Mouse (Mus musculus) E14TG2a.4 (cell line): ENCODE measurements around the gene Snx6.
"Not testable (repeated sequence)": the region's sequence is repeated elsewhere in the genome, so short reads cannot be mapped to it uniquely, and the experiment has no call there.

Experiments used
- H3K27me3 ChIP-seq: 2 replicates; pipeline ENCODE4 v1.6.1; 2014; ENCODE audit warnings: low read length, control low read depth; ENCODE audit not compliant: insufficient read depth
- H3K36me3 ChIP-seq: 2 replicates; pipeline ENCODE4 v1.6.1; 2014; ENCODE audit warnings: low read length, control low read depth; ENCODE audit not compliant: insufficient read depth
- H3K4me1 ChIP-seq: replicated peaks from 2 replicates; pipeline ENCODE4 v1.6.1; 2014; ENCODE audit warnings: low read depth, low read length, control low read depth
- H3K4me3 ChIP-seq: replicated peaks from 2 replicates; pipeline ENCODE4 v1.5.1; 2014; ENCODE audit warnings: mild to moderate bottlenecking, low read length
- H3K9me3 ChIP-seq: 2 replicates; pipeline ENCODE4 v1.6.1; 2014; ENCODE audit warnings: low read length, control low read depth
- CTCF ChIP-seq: conservative IDR thresholded peaks from 2 replicates; pipeline ENCODE4 v1.5.1; 2014; ENCODE audit warnings: low read length
- NANOG ChIP-seq: IDR thresholded peaks from 2 replicates; pipeline ENCODE4 v1.6.1; 2014; ENCODE audit warnings: borderline replicate concordance, low read length, mixed read lengths
- POU5F1 ChIP-seq: IDR thresholded peaks from 2 replicates; pipeline ENCODE4 v1.6.1; 2014; ENCODE audit warnings: low read length, borderline replicate concordance

Gene Snx6

GRCm38 (mm10) chr12:54795153-54795998, at the start of gene Snx6:
Snx6 (minus strand) TSS chr12:54795703.
- Histone ChIP-seq H3K4me3 (peak within 1 kb of the TSS; percentile 96), H3K27me3 (no peaks in the 10 kb centered on the region), H3K36me3 (peaks cover 24% of the 10 kb centered on the region), H3K4me1 (peaks cover 35% of the 10 kb centered on the region), H3K9me3 (no peaks in the 10 kb centered on the region)
- TF ChIP-seq NANOG (no peak), CTCF (no peak), POU5F1 (no peak)

- no peaks in the 10 kb centered on the region for H3K36me3 ChIP-seq
These were observed 48.9 kb upstream of the Snx6 start for GRCm38 (mm10) chr12:54844415-54844814.

GRCm38 (mm10) chr12:54841576-54841975, 46.1 kb upstream of the Snx6 start:
- H3K27me3 ChIP-seq: no peaks in the 10 kb centered on the region
- H3K36me3 ChIP-seq: no peaks in the 10 kb centered on the region
- peaks cover 7% of the 10 kb centered on the region for H3K4me1 ChIP-seq
- TF ChIP-seq POU5F1 (no peak), NANOG (no peak), CTCF (no peak)
- H3K4me3 ChIP-seq: no peak overlapping the region
- H3K9me3 ChIP-seq: no peaks in the 10 kb centered on the region

More at GRCm38 (mm10) chr12:54844415-54844814, 48.9 kb upstream of the Snx6 start:
- Histone ChIP-seq H3K4me1 (no peaks in the 10 kb centered on the region), H3K4me3 (no peak overlapping the region), H3K27me3 (no peaks in the 10 kb centered on the region), H3K9me3 (no peaks in the 10 kb centered on the region)
- TF ChIP-seq CTCF: no peak
- no peak for TF ChIP-seq POU5F1
- no peak for TF ChIP-seq NANOG

GRCm38 (mm10) chr12:54839815-54840214, 44.3 kb upstream of the Snx6 start:
- Histone ChIP-seq H3K9me3 (no peaks in the 10 kb centered on the region), H3K4me3 (no peak overlapping the region), H3K36me3 (no peaks in the 10 kb centered on the region), H3K4me1 (peaks cover 23% of the 10 kb centered on the region), H3K27me3 (no peaks in the 10 kb centered on the region; the same call in 1 of the 2 replicates)
- TF ChIP-seq NANOG (no peak), POU5F1 (no peak), CTCF (no peak)

- no peak overlapping the region for H3K4me3 ChIP-seq
These were observed 43.4 kb upstream of the Snx6 start for GRCm38 (mm10) chr12:54838931-54839330.

GRCm38 (mm10) chr12:54835608-54836570, 40.4 kb upstream of the Snx6 start:
- Histone ChIP-seq H3K9me3 (no peaks in the 10 kb centered on the region), H3K4me3 (peak overlapping the region; percentile 65), H3K27me3 (no peaks in the 10 kb centered on the region; the same call in 1 of the 2 replicates), H3K4me1 (peaks cover 36% of the 10 kb centered on the region), H3K36me3 (no peaks in the 10 kb centered on the region)
- no peak for TF ChIP-seq POU5F1
- TF ChIP-seq NANOG: no peak
- no peak for TF ChIP-seq CTCF

More at GRCm38 (mm10) chr12:54838931-54839330, 43.4 kb upstream of the Snx6 start:
- Histone ChIP-seq H3K4me1 (peaks cover 30% of the 10 kb centered on the region), H3K9me3 (no peaks in the 10 kb centered on the region), H3K27me3 (no peaks in the 10 kb centered on the region; the same call in 1 of the 2 replicates), H3K36me3 (no peaks in the 10 kb centered on the region)
- TF ChIP-seq CTCF: no peak
- TF ChIP-seq POU5F1: no peak
- no peak for TF ChIP-seq NANOG

GRCm38 (mm10) chr12:54834925-54835447, 39.5 kb upstream of the Snx6 start:
- no peaks in the 10 kb centered on the region; the same call in 1 of the 2 replicates for H3K27me3 ChIP-seq
- no peak for TF ChIP-seq POU5F1
- TF ChIP-seq NANOG: no peak
- TF ChIP-seq CTCF: no peak
- peaks cover 38% of the 10 kb centered on the region for H3K4me1 ChIP-seq
- H3K4me3 ChIP-seq: peak overlapping the region; percentile 57
- no peaks in the 10 kb centered on the region for H3K9me3 ChIP-seq
- no peaks in the 10 kb centered on the region for H3K36me3 ChIP-seq

- Histone ChIP-seq H3K9me3 (no peaks in the 10 kb centered on the region), H3K4me3 (no peak overlapping the region), H3K27me3 (no peaks in the 10 kb centered on the region; the same call in 1 of the 2 replicates), H3K4me1 (peaks cover 38% of the 10 kb centered on the region), H3K36me3 (no peaks in the 10 kb centered on the region)
- no peak for TF ChIP-seq NANOG
- TF ChIP-seq POU5F1: no peak
- no peak for TF ChIP-seq CTCF
These were observed 38.4 kb upstream of the Snx6 start for GRCm38 (mm10) chr12:54833856-54834399.

- peaks cover 34% of the 10 kb centered on the region for H3K4me1 ChIP-seq
These were observed 36.4 kb upstream of the Snx6 start for GRCm38 (mm10) chr12:54831927-54832326.

More at GRCm38 (mm10) chr12:54831927-54832326, 36.4 kb upstream of the Snx6 start:
- H3K9me3 ChIP-seq, H3K27me3 ChIP-seq, H3K36me3 ChIP-seq, H3K4me3 ChIP-seq: not testable (repeated sequence)
